Mouse (Mus musculus) heart, adult 18-20 months (tissue): ENCODE measurements at regions not wholly inside any gene's neighbourhood (a gene's known extent, or its start where the extent isn't known, plus 50 kb on each side); places are given as distances from the start of the nearest gene placed in this dataset.

ENCODE experiments used
- DNase-seq, 2 experiments: peaks; one replicate each; pipeline ENCODE4 v3.0.0; 2021 to 2022; ENCODE audit warnings: mixed read lengths in 1 of 2

- DNase-seq, result no peak
These were observed 321.1 kb upstream of the Trib2 start for GRCm38 (mm10) chr12:16137801-16138200.

- DNase-seq, result no peak
These were observed 319.5 kb upstream of the Trib2 start for GRCm38 (mm10) chr12:16136214-16136671.

- no peak for DNase-seq
These were observed 319.0 kb upstream of the Trib2 start for GRCm38 (mm10) chr12:16135602-16136213.

GRCm38 (mm10) chr12:16134446-16134845, 317.7 kb upstream of the Trib2 start:
- no peak for DNase-seq

- peak in 1 of 2 experiments; percentile 71 for DNase-seq
These were observed 316.5 kb upstream of the Trib2 start for GRCm38 (mm10) chr12:16133253-16133652.

GRCm38 (mm10) chr12:16131740-16132077, 315.0 kb upstream of the Trib2 start:
- no peak for DNase-seq

GRCm38 (mm10) chr12:16131028-16131739, 314.5 kb upstream of the Trib2 start:
- no peak for DNase-seq

GRCm38 (mm10) chr12:16130605-16131004, 313.9 kb upstream of the Trib2 start:
- no peak for DNase-seq

GRCm38 (mm10) chr12:16129923-16130322, 313.2 kb upstream of the Trib2 start:
- no peak for DNase-seq

GRCm38 (mm10) chr12:16129243-16129642, 312.5 kb upstream of the Trib2 start:
- no peak for DNase-seq

GRCm38 (mm10) chr12:16124906-16125305, 308.2 kb upstream of the Trib2 start:
- no peak for DNase-seq

- no peak for DNase-seq
These were observed 305.8 kb upstream of the Trib2 start for GRCm38 (mm10) chr12:16122353-16123127.

GRCm38 (mm10) chr12:16121787-16122186, 305.1 kb upstream of the Trib2 start:
- peak in 1 of 2 experiments; percentile 18 for DNase-seq

GRCm38 (mm10) chr12:16118710-16119109, 302.0 kb upstream of the Trib2 start:
- no peak for DNase-seq

- DNase-seq, result peak; percentile 40 to 43
These were observed 290.2 kb upstream of the Trib2 start for GRCm38 (mm10) chr12:16106946-16107345.

GRCm38 (mm10) chr12:16098840-16099239, 282.1 kb upstream of the Trib2 start:
- no peak for DNase-seq

GRCm38 (mm10) chr12:16092643-16093042, 275.9 kb upstream of the Trib2 start:
- no peak for DNase-seq

- DNase-seq, result no peak
These were observed 274.6 kb upstream of the Trib2 start for GRCm38 (mm10) chr12:16091336-16091735.

- DNase-seq, result no peak
These were observed 266.5 kb upstream of the Trib2 start for GRCm38 (mm10) chr12:16083176-16083575.

GRCm38 (mm10) chr12:16077215-16077614, 260.5 kb upstream of the Trib2 start:
- no peak for DNase-seq

GRCm38 (mm10) chr12:16075962-16076361, 259.2 kb upstream of the Trib2 start:
- DNase-seq, result peak; percentile 17 to 38

- DNase-seq, result peak in 1 of 2 experiments; percentile 25
These were observed 252.2 kb upstream of the Trib2 start for GRCm38 (mm10) chr12:16068940-16069339.

GRCm38 (mm10) chr12:16062689-16063088, 246.0 kb upstream of the Trib2 start:
- DNase-seq, result no peak
